Mouse (Mus musculus) liver, adult (tissue): ENCODE measurements at regions not wholly inside any gene's neighbourhood (a gene's known extent, or its start where the extent isn't known, plus 50 kb on each side); places are given as distances from the start of the nearest gene placed in this dataset.

ENCODE experiments used
- GATA4 ChIP-seq: IDR thresholded peaks from 2 replicates; pipeline ENCODE4 v1.6.1; 2014; ENCODE audit warnings: mild to moderate bottlenecking, low read length; ENCODE audit not compliant: insufficient replicate concordance

DNA sequence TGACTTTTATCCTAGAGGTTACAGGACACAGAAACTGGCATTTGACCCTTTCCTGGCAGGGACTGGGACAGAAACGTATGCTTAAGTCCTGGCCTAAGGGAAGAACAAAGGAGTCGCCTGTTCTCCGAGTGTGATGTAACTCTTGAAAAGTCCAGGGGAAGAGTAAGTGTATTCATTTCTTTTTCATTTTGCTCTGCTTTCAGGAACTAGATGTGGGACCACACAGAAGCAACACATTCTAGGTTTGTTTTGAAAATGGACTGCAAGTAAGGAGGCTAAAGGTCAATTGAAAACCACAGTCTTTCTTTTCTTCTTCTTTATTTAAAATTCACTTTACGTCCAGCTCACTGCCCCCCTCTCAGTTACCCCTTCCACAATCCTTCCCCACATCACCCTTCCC, 168.7 kb downstream of the Nuf2 start:
- no peak for TF ChIP-seq GATA4

DNA sequence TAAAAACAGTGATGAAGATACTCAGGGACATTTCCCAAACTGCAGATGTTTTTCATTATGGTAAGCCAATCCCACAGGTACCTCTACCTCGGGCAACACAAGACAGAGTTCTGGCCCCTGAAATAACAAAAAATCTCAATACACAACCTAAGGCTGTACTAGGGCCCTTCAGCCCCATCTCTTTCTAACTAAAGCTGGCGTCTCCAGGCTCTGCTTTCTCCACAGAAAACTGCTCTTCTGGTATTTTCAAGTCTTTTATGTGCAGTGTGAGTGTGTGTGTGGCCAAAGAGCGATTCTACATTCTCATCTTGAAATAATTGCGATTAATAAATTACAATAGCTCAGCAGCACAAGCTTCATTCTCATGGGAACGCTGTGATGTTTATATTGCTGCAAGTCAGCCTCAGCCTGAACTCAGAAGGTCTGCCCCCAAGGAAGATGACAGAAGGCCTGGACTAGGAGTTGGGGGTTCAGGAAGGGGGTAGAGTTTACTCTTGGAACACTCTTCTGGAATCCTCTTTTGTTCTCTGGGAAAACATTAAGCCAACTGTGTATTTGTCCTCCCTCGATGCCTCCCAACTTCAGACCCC, 173.5 kb downstream of the Nuf2 start:
- TF ChIP-seq GATA4 = no peak

GRCm38 (mm10) chr1:169354021-169354420, 177.2 kb downstream of the Nuf2 start:
- no peak for TF ChIP-seq GATA4

GRCm38 (mm10) chr1:169347692-169348091, 183.6 kb downstream of the Nuf2 start:
- TF ChIP-seq GATA4 = no peak

DNA sequence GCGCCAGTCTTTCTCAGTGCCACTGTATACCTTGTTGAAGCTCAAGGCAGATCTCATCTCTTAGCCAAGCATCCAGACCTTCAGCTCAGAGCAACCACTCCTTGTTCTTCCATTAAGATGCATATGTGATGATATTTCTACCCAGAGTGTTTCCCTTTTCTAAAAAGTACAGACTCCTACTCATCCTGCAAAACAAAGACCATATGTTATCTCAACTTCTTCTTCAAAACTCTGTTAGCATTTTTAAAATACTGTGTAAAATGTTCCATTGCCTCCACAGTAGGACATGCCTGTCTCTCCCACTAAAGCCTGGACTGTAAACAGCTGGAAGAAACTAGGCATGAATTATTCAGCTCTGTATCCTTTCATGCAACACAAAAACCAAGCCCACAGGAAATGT, 184.4 kb downstream of the Nuf2 start:
- no peak for TF ChIP-seq GATA4

- no peak for TF ChIP-seq GATA4
Observed at GRCm38 (mm10) chr1:169341131-169341530, 190.1 kb downstream of the Nuf2 start.

- no peak for TF ChIP-seq GATA4
Observed at GRCm38 (mm10) chr1:169338461-169338860, 192.8 kb downstream of the Nuf2 start.

DNA sequence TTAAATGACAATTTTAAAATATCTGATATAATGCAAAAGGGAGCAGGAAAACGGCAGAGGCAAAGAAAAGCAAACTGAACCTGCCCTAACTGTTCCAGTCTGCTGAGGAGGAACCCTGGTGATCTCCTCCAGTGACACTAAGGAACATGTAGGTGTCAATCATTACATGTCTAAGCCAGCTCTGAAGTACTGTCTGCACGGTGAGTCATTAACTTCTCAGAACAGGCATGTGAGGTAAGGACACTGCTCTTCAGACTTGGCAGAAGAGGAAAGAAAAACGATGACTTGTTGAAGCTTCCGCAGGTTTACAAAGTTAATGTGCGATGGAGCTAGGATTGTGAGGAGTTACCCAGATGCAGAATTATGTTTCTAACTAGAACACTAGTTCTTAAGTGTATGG, 199.1 kb downstream of the Nuf2 start:
- no peak for TF ChIP-seq GATA4

- TF ChIP-seq GATA4 = no peak
Observed at GRCm38 (mm10) chr1:169313241-169313640, 218.0 kb downstream of the Nuf2 start.

GRCm38 (mm10) chr1:169283440-169283839, 247.8 kb downstream of the Nuf2 start:
- no peak for TF ChIP-seq GATA4

DNA sequence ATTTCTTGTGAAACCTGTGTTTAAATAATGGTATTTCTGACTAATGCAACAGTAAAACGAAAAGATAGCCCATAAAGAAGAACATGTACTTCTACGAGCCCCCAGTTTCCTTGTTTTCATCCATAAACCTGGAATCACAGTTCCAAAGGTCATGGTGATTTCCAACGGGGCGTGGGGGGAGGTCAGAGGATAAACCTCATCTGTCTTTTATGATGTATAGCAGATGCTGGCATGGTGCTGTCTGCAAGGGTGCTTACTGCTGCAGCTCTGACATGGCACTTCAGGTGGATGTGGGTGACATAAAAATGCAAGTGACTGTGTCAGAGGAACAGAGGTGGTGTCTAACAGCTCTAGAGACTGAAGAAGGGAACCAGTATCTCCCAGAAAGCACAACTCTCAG, 260.5 kb downstream of the Nuf2 start:
- no peak for TF ChIP-seq GATA4

- no peak for TF ChIP-seq GATA4
Observed at GRCm38 (mm10) chr1:169263984-169264660, 267.1 kb downstream of the Nuf2 start.

GRCm38 (mm10) chr1:169254250-169254937, 276.9 kb downstream of the Nuf2 start:
- TF ChIP-seq GATA4 = no peak

DNA sequence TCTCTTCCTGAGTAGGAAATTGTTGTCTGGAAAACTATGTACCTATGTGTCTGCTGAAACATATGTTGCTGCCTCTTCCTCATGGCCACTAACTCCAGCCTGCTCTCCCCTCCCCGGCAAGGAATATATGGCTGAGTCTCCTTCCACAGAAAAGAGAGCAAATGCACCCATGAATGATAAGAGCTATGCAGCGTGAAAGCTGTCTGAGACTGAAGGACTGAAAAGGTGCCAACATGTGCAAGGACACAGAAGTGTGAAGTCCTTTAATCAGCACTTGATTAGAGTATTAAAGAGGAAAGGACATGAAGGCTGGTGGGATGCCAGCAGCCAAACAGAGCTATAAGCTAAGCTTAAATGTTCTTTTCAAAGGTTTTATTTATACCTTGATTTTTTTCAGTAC, 279.1 kb downstream of the Nuf2 start:
- no peak for TF ChIP-seq GATA4

- TF ChIP-seq GATA4 = no peak
Observed at GRCm38 (mm10) chr1:169249021-169249420, 282.2 kb downstream of the Nuf2 start.

DNA sequence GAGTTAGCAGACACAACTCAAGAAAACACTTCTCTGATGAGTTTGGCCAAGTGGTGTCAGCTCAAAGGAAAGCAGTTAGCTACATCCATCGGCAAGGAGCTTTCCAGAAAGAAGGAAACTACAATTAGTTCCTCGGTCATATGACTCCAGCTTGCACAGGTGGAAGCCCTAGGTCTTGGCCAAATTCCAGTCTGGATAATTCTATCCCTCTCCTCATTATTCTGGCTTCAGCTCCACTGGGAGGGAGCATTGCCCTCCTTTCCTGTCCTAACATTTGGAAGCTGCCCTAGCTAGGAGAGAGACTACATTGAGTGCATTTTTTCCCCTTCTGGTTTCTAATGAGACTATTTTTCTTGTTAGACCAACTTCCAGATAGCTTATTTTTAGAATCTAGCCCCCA, 290.9 kb downstream of the Nuf2 start:
- no peak for TF ChIP-seq GATA4
